Mouse (Mus musculus): ENCODE results near the gene Rps18. TPM values are rescaled to one million over a fixed set of nuclear protein-coding genes. Genes with fewer than 3 reads are reported as not detected.
A peak's percentile ranks its signal among the peaks of the same experiment; 100 is the strongest.

Rps18 gene
- polyA plus RNA-seq, 1 experiment from 2014 or later: 1,395 TPM

DNA sequence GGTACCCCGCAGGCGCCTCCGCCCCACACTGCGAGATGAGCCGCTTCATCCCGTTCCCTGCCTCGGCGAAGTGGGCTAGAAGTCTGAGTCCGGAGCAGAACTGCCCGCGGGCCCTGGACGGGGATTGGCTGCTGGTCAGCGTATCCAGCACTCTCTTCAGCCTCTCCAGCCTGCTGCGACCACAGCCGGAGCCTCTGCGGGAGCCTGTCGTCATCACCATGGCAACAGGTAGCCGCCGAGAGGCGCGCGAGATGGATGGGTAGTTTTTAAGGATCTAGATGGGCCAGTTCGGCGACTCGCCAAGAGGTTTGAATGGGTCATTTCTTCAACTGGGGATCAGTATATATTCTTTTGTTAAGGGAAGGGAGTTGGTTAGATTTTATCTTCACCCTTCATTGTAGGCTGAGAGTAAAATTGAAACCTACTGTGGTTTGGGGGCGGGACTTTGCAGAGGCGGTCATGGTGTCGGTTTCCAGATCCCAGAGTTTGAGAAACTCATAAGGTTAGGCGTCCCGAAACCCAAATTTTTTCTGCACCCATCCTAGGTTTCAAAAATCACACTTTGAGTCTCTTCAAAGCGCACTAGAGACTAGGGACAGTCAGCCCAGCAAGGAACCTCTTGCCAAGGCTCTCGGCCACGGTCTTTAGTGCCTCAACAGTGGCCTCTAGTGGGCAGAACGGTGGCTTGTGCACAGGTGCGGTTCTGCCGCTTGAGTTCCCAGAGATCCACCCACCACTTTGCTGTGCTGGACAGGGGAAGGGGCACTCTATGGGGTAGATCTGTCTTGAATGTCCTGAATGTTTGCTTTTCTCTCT lies 35.3 kb downstream of the Rps18 start:
- peaks cover 2% of the 10 kb centered on the region for H3K4me1 ChIP-seq (ENCODE audit: control insufficient read depth, insufficient read depth, low read length)

DNA sequence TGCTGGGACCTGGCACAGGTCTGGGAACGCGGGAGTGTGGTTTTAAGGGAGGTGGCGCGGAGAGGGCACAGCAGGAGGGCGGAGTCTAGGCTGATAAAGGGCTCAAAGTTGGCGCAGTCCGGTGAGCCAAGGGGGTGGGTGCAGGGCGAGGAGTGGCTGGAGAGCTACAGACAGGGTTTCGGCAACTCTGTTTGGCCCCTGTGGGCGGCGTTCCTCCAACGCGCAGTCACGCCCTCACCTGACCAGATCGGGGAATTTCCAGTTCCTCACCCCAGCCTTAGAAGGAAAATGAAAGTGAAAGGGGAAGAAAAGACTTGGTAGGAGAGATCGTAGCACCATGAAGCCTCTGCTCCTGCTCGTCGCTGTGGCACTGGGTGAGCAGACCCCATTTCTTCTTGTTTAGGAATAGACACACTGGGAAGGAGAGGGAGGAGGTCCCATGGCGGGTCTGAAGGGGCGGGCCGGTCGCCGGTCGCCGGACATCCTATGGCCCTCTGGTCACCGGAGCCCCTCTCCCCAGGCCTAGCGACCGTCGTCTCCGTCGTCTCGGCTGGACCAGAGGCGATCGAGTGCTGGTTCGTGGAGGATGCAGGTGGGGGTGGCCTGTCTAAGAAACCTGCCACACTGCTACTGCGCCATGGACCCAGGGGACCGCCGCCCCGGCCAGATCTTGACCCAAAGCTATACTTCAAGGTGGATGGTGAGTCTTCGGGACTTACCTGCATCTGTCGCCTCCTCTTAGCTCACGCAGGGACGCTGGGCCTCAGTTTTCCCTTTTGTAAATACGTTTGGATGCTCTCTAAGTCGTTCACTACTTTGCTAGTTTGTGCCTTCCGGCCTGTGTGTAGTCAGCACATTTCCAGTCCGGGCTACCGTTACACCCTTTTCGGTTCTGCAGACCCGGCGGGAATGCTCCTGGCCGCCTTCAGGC lies 36.2 kb downstream of the Rps18 start:
- Histone ChIP-seq H3K36me3 (replicated peaks; ENCODE audit: control insufficient read depth, insufficient read depth, low read depth, low read length) (no peaks in the 10 kb centered on the region), H3K9ac (replicated peaks; ENCODE audit: low read length) (peak overlapping the region; percentile 69), H3K27ac (replicated peaks; ENCODE audit: low read depth, low read length) (no peak overlapping the region; the same call in 1 of the 2 replicates), H3K4me3 (ENCODE audit: low read depth, low read length) (peak overlapping the region; percentile 51), H3K9me3 (replicated peaks; ENCODE audit: control insufficient read depth, low read length) (no peaks in the 10 kb centered on the region), H3K27me3 (ENCODE audit: control insufficient read depth, insufficient read depth, low read length) (no peaks in the 10 kb centered on the region), H3K4me2 (ENCODE audit: low read depth, low read length) (peak overlapping the region; percentile 96), H3K4me1 (ENCODE audit: control insufficient read depth, insufficient read depth, low read length) (peaks cover 2% of the 10 kb centered on the region)
- ATAC-seq (replicated peaks; ENCODE audit: insufficient number of reproducible peaks, low FRiP score, low TSS enrichment, low read depth): no peak
- DNase-seq (ENCODE audit: low spot score): peak; percentile 46
- WGBS: under 1% methylated on average over 52 of the region's 52 CpGs

More for the DNA sequence above, 35.3 kb downstream of the Rps18 start:
- H3K9me3 ChIP-seq (replicated peaks; ENCODE audit: control insufficient read depth, low read length): no peaks in the 10 kb centered on the region
- H3K36me3 ChIP-seq (replicated peaks; ENCODE audit: control insufficient read depth, insufficient read depth, low read depth, low read length): no peaks in the 10 kb centered on the region
- ATAC-seq (replicated peaks; ENCODE audit: insufficient number of reproducible peaks, low FRiP score, low TSS enrichment, low read depth) (peak; percentile 42), DNase-seq (ENCODE audit: low spot score) (peak; percentile 91)
- H3K27ac ChIP-seq (replicated peaks; ENCODE audit: low read depth, low read length): no peak overlapping the region; the same call in 1 of the 2 replicates
- H3K4me3 ChIP-seq (ENCODE audit: low read depth, low read length): peak overlapping the region; percentile 51
- under 1% methylated on average over 36 of the region's 36 CpGs for WGBS
- H3K27me3 ChIP-seq (ENCODE audit: control insufficient read depth, insufficient read depth, low read length): no peaks in the 10 kb centered on the region
- H3K9ac ChIP-seq (replicated peaks; ENCODE audit: low read length): peak overlapping the region; percentile 69
- H3K4me2 ChIP-seq (ENCODE audit: low read depth, low read length): peak overlapping the region; percentile 96

DNA sequence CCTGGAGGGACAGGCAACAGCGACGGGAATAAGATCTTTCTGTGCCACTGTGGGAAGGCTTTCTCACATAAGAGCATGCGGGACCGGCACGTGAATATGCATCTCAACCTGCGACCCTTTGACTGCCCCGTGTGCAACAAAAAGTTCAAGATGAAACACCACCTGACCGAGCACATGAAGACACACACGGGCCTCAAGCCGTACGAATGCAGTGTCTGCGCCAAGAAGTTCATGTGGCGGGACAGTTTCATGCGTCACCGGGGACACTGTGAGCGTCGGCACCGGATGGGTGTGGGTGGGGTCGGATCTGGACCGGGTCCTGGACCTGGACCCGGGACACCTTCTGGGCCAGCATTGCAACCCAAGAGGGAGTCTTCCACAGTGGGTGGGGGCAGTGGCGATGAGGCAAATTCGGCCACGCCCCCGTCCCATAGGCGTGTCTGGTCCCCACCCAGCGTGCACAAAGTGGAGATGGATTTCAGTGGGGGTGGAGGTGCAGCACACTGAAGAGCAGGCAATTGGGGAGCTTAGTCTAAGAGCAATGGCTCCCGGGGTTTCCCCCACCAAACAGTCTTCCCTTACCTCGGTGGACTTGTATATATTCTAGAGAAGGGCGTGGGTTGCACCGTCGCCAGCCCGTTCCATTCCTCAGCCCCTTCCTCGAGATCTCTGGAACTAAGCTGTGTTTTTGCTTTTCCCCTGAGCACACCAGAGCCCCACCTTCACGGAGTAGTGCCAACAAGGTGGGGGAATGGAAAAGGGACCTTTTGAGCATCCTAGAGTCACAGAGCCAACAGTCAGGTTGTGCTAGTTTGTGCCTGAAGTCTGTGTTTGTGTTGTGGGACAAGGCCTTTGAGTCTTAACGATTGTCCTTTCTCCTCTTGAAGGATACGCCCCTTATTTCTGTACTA lies 37.3 kb downstream of the Rps18 start:
- Histone ChIP-seq H3K9me3 (replicated peaks; ENCODE audit: control insufficient read depth, low read length) (no peaks in the 10 kb centered on the region), H3K27me3 (ENCODE audit: control insufficient read depth, insufficient read depth, low read length) (no peaks in the 10 kb centered on the region), H3K4me1 (ENCODE audit: control insufficient read depth, insufficient read depth, low read length) (peaks cover 2% of the 10 kb centered on the region), H3K4me3 (ENCODE audit: low read depth, low read length) (peak overlapping the region; percentile 51; the same call in 1 of the 2 replicates), H3K36me3 (replicated peaks; ENCODE audit: control insufficient read depth, insufficient read depth, low read depth, low read length) (peaks cover 7% of the 10 kb centered on the region), H3K9ac (replicated peaks; ENCODE audit: low read length) (no peak overlapping the region), H3K4me2 (ENCODE audit: low read depth, low read length) (no peak overlapping the region; the same call in 1 of the 2 replicates), H3K27ac (replicated peaks; ENCODE audit: low read depth, low read length) (no peak overlapping the region)
- ATAC-seq (replicated peaks; ENCODE audit: insufficient number of reproducible peaks, low FRiP score, low TSS enrichment, low read depth) (no peak), DNase-seq (ENCODE audit: low spot score) (no peak)
- WGBS: 59% methylated on average over 37 of the region's 37 CpGs

DNA sequence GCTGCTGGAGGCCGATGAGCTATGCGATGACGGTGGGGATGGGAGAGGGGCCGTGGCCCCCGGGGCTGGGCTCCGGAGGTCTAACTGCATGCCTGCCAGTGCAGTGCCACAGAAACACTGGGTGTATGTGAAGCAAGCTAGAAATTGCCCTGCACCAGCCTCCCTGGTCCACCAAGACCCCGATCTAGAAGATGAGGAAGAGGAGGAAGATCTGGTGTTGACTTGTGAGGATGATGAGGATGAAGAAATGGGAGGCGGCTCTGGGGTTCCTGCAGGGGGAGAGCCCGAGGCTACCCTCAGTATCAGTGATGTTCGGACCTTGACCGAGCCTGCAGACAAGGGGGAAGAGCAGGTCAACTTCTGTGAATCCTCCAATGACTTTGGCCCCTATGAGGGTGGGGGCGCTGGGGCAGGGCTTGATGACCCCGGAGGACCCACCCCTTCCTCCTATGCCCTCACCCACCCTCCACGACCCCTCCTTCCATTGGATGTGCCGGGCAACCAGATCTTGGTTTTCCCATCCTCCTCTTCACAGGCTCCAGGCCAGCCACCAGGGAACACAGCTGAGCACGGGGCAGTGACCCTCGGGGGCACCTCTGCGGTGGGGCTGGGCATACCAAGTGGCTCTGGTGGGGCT lies 38.0 kb downstream of the Rps18 start:
- DNase-seq (ENCODE audit: low spot score) (no peak), ATAC-seq (replicated peaks; ENCODE audit: insufficient number of reproducible peaks, low FRiP score, low TSS enrichment, low read depth) (no peak)
- Histone ChIP-seq H3K27ac (replicated peaks; ENCODE audit: low read depth, low read length) (no peak overlapping the region), H3K27me3 (ENCODE audit: control insufficient read depth, insufficient read depth, low read length) (no peaks in the 10 kb centered on the region), H3K9ac (replicated peaks; ENCODE audit: low read length) (no peak overlapping the region), H3K9me3 (replicated peaks; ENCODE audit: control insufficient read depth, low read length) (no peaks in the 10 kb centered on the region), H3K36me3 (replicated peaks; ENCODE audit: control insufficient read depth, insufficient read depth, low read depth, low read length) (peaks cover 10% of the 10 kb centered on the region), H3K4me1 (ENCODE audit: control insufficient read depth, insufficient read depth, low read length) (peaks cover 2% of the 10 kb centered on the region), H3K4me2 (ENCODE audit: low read depth, low read length) (no peak overlapping the region), H3K4me3 (ENCODE audit: low read depth, low read length) (peak overlapping the region; percentile 10; the same call in 1 of the 2 replicates)
- 86% methylated on average over 18 of the region's 18 CpGs for WGBS

DNA sequence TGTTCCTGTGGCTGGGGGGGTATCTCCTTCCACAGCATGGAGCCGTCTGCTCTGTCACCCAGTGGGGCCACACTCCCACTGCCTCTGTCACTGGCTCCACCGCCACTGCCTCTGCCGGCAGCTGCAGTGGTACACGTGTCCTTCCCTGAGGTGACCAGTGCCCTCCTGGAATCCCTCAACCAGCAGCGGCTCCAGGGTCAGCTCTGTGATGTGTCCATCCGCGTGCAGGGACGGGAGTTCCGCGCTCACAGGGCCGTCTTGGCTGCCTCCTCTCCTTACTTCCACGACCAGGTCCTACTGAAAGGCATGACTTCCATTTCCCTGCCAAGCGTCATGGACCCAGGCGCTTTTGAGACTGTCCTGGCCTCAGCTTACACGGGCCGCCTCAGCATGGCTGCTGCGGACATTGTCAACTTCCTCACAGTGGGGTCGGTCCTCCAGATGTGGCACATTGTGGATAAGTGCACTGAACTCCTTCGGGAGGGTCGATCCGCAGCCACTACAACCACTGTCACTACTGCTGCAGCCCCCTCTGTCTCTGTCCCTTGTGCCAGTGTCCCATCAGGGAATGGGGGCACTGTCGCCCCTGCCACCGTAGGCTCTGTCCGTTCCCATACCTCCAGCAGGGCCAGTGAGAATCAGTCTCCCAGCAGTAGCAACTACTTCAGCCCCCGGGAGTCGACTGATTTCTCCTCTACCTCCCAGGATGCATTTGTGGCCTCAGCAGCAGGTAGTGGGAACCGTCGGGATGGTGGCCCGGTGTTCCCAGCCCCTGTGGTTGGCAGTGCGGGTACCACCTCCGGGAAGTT lies 38.8 kb downstream of the Rps18 start:
- H3K4me1 ChIP-seq (ENCODE audit: control insufficient read depth, insufficient read depth, low read length): peaks cover 2% of the 10 kb centered on the region
- no peaks in the 10 kb centered on the region for H3K27me3 ChIP-seq (ENCODE audit: control insufficient read depth, insufficient read depth, low read length)
- no peak overlapping the region for H3K27ac ChIP-seq (replicated peaks; ENCODE audit: low read depth, low read length)
- ATAC-seq (replicated peaks; ENCODE audit: insufficient number of reproducible peaks, low FRiP score, low TSS enrichment, low read depth) (no peak), DNase-seq (ENCODE audit: low spot score) (no peak)
- peaks cover 15% of the 10 kb centered on the region for H3K36me3 ChIP-seq (replicated peaks; ENCODE audit: control insufficient read depth, insufficient read depth, low read depth, low read length)
- no peaks in the 10 kb centered on the region for H3K9me3 ChIP-seq (replicated peaks; ENCODE audit: control insufficient read depth, low read length)
- WGBS: 70% methylated on average over 31 of the region's 31 CpGs
- H3K4me3 ChIP-seq (ENCODE audit: low read depth, low read length): peak overlapping the region; percentile 54
- peak overlapping the region; percentile 46 for H3K4me2 ChIP-seq (ENCODE audit: low read depth, low read length)
- no peak overlapping the region; the same call in 1 of the 2 replicates for H3K9ac ChIP-seq (replicated peaks; ENCODE audit: low read length)

DNA sequence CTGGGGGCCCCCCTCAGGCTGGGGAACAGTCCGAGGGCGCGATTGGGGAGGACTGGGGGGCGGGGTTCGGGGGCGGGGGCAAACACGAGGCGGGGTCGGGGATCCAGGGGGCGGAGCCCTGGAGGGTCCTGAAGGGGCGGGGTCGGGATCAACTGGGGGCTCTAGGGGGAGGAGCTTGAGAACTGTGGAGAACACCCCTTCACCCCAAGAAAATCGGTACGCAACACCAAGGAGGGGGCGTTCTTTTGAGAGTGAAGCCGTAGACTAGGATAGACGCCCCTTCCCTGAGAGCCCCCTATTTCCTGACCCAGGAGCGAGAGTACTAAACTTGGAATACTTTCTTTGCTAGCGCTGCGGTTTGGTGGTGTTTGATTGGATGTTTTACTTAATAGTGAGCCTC lies 39.5 kb downstream of the Rps18 start:
- DNase-seq (ENCODE audit: low spot score): peak; percentile 84
- Histone ChIP-seq H3K4me3 (ENCODE audit: low read depth, low read length) (peak overlapping the region; percentile 54), H3K36me3 (replicated peaks; ENCODE audit: control insufficient read depth, insufficient read depth, low read depth, low read length) (peaks cover 21% of the 10 kb centered on the region), H3K4me1 (ENCODE audit: control insufficient read depth, insufficient read depth, low read length) (peaks cover 2% of the 10 kb centered on the region), H3K27me3 (ENCODE audit: control insufficient read depth, insufficient read depth, low read length) (no peaks in the 10 kb centered on the region), H3K4me2 (ENCODE audit: low read depth, low read length) (peak overlapping the region; percentile 46), H3K9ac (replicated peaks; ENCODE audit: low read length) (peak overlapping the region; percentile 61), H3K9me3 (replicated peaks; ENCODE audit: control insufficient read depth, low read length) (no peaks in the 10 kb centered on the region), H3K27ac (replicated peaks; ENCODE audit: low read depth, low read length) (peak overlapping the region; percentile 59)
- no peak; the same call in 1 of the 2 replicates for ATAC-seq (replicated peaks; ENCODE audit: insufficient number of reproducible peaks, low FRiP score, low TSS enrichment, low read depth)
- 0% methylated on average over 14 of the region's 20 CpGs for WGBS

All from embryonic facial prominence, embryonic 11.5 days (tissue).